Mouse (Mus musculus): ENCODE results near the gene Tfpi. TPM values are rescaled to one million over a fixed set of nuclear protein-coding genes. Genes with fewer than 3 reads are reported as not detected.

Gene Tfpi
- total RNA-seq (2023) = 2.0 and 4.0 TPM in 2 replicates

GRCm38 (mm10) chr2:84476577-84476976 is at the start of gene Tfpi:
Tfpi (minus strand) TSS chr2:84476775.

DNA sequence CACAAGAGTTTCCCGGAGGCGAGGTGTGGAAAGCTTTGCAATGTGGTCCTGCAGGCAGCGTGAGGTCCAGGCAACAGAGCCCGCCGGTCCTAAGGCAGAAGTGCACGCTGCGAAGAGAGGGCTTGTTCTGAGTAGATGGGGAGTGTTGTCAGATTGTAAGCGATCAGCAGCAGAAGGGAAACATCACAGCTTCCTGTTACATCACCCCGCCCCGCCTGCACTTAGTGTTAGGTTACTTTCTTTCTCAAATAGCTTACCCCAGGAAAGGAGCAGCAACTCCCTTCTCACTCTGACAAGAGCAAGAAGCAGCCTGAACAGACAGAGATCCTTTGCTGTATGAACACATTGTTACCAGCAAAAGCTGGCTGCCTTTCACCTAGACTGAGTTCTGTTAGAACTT is 51.4 kb downstream of the Tfpi start, which contains the start of gene Calcrl:
Calcrl (minus strand) TSS at position 274 of the 400 bp plus-strand sequence.

Other genes starting within 250 kb of the Tfpi start
- 21.1 and 23.7 TPM in 2 replicates for gene Calcrl, start 51.4 kb downstream of the Tfpi start, total RNA-seq (2023)
- gene Ctnnd1, start 174.0 kb upstream of the Tfpi start, total RNA-seq (2023) = 6.8 and 9.8 TPM in 2 replicates
- not detected in 2 replicates for gene Btbd18, start 182.3 kb upstream of the Tfpi start, total RNA-seq (2023)
- 31.7 and 39.0 TPM in 2 replicates for gene Selenoh, start 194.0 kb upstream of the Tfpi start, total RNA-seq (2023)
- not detected in 2 replicates for gene Gm28635, start 201.3 kb upstream of the Tfpi start, total RNA-seq (2023)
- gene Med19, start 201.6 kb upstream of the Tfpi start, total RNA-seq (2023) = 6.2 and 6.5 TPM in 2 replicates
- gene Tmx2, start 202.4 kb upstream of the Tfpi start, total RNA-seq (2023) = 14.1 and 17.5 TPM in 2 replicates
- 44.6 and 51.2 TPM in 2 replicates for gene Zdhhc5, start 238.4 kb upstream of the Tfpi start, total RNA-seq (2023)